Mouse (Mus musculus) midbrain, postnatal 0 days (tissue): ENCODE data around the gene Myef2. TPM values are rescaled to one million over a fixed set of nuclear protein-coding genes. Genes with fewer than 3 reads are reported as not detected.
A peak's percentile ranks its signal among the peaks of the same experiment; 100 is the strongest.

ENCODE experiments used
- ATAC-seq: fragments of 200-750 bp; cut with Nextera tagmentation; 2 replicates; pipeline ENCODE4 v1.8.0; 2017; ENCODE audit warnings: moderate number of reproducible peaks, mild to moderate bottlenecking, moderate TSS enrichment, moderate library complexity; ENCODE audit not compliant: low FRiP score
- DNase-seq: peaks from one replicate; pipeline ENCODE4 v3.0.0-alpha.2; 2015; ENCODE audit warnings: low spot score
- H3K27ac ChIP-seq: fragments of 300-500 bp; sonication (generic); 2 replicates; pipeline ENCODE4 v1.5.1; 2014; ENCODE audit warnings: low read depth, mild to moderate bottlenecking, low read length, mixed read lengths
- H3K27me3 ChIP-seq: fragments of 300-500 bp; sonication (generic); 2 replicates; pipeline ENCODE4 v1.6.1; 2014; ENCODE audit warnings: low read length, control low read depth, mixed read lengths; ENCODE audit not compliant: insufficient read depth
- H3K36me3 ChIP-seq: fragments of 300-500 bp; sonication (generic); 2 replicates; pipeline ENCODE4 v1.6.1; 2014; ENCODE audit warnings: low read length, control low read depth, mixed read lengths; ENCODE audit not compliant: insufficient read depth
- H3K4me1 ChIP-seq: fragments of 300-500 bp; sonication (generic); 2 replicates; pipeline ENCODE4 v1.6.1; 2014; ENCODE audit warnings: mild to moderate bottlenecking, control low read depth, antibody characterized with exemption, low read length, mixed read lengths; ENCODE audit not compliant: insufficient read depth
- H3K4me2 ChIP-seq: fragments of 300-500 bp; sonication (generic); 2 replicates; pipeline ENCODE4 v1.6.1; 2014; ENCODE audit warnings: low read depth, mild to moderate bottlenecking, low read length, mixed read lengths; ENCODE audit not compliant: poor library complexity, severe bottlenecking
- H3K4me3 ChIP-seq: fragments of 300-500 bp; sonication (generic); 2 replicates; pipeline ENCODE4 v1.5.1; 2014; ENCODE audit warnings: low read depth, mild to moderate bottlenecking, low read length, moderate library complexity
- H3K9ac ChIP-seq: fragments of 300-500 bp; sonication (generic); replicated peaks from 2 replicates; pipeline ENCODE4 v1.6.1; 2014; ENCODE audit warnings: mild to moderate bottlenecking, low read length, moderate library complexity, mixed read lengths; ENCODE audit not compliant: poor library complexity, severe bottlenecking
- H3K9me3 ChIP-seq: fragments of 300-500 bp; sonication (generic); 2 replicates; pipeline ENCODE4 v1.6.1; 2016; ENCODE audit warnings: low read length, control low read depth
- CTCF ChIP-seq: IDR thresholded peaks from 2 replicates; pipeline ENCODE4 v1.5.1; 2016; ENCODE audit warnings: antibody characterized with exemption, mild to moderate bottlenecking
- WGBS: fragments of 180-500 bp; shearing (Covaris S2); extraction: QIAGEN DNeasy Blood & Tissue Kit; methylation state at CpG from one replicate; pipeline ENCODE4 v1.1.7; 2014; 5-methylcytosine and 5-hydroxymethylcytosine counted together
- polyA plus RNA-seq: library from polyadenylated mRNA; unstranded; fragments of >200 nt; fragmentation: Nextera tagmentation; extraction: Ambion mirVana; gene quantifications from 2 replicates; pipeline ENCODE4 v1.2.1, GENCODE M21; 2015
- total RNA-seq: library from RNA; depleted of rRNA; stranded (reverse); fragments of >200 nt; gene quantifications from 2 replicates; pipeline ENCODE4 v1.2.3, GENCODE M21; 2014; rRNA removed

Gene Myef2
- total RNA-seq = 73.0 and 100 TPM in 2 replicates
- 152 and 174 TPM in 2 replicates for polyA plus RNA-seq

- H3K4me1 ChIP-seq = peaks cover 5% of the 10 kb centered on the region
- under 1% methylated on average over 37 of the region's 48 CpGs for WGBS
- DNase-seq = peak; percentile 89
- H3K9me3 ChIP-seq = no peaks in the 10 kb centered on the region
- no peaks in the 10 kb centered on the region for H3K27me3 ChIP-seq
- peak within 1 kb of the TSS; percentile 65 for H3K4me3 ChIP-seq
- peak within 1 kb of the TSS; percentile 97 for H3K9ac ChIP-seq
- no peak for TF ChIP-seq CTCF
- H3K36me3 ChIP-seq = no peaks in the 10 kb centered on the region
- ATAC-seq = peak; percentile 88
- H3K27ac ChIP-seq = peak within 1 kb of the TSS; percentile 98
- peak within 1 kb of the TSS; percentile 55 for H3K4me2 ChIP-seq
These were observed at the start of gene Myef2 for GRCm38 (mm10) chr2:125123477-125123852. Gene Myef2, minus strand, starts transcription at chr2:125123661.

- WGBS = 41% methylated on average over 4 of the region's 4 CpGs
- no peaks in the 10 kb centered on the region for H3K4me1 ChIP-seq
- no peak for DNase-seq
- no peaks in the 10 kb centered on the region for H3K36me3 ChIP-seq
- H3K9me3 ChIP-seq = no peaks in the 10 kb centered on the region
- no peak overlapping the region for H3K4me3 ChIP-seq
- no peaks in the 10 kb centered on the region for H3K27me3 ChIP-seq
- H3K4me2 ChIP-seq = no peak overlapping the region
- no peak for ATAC-seq
- no peak for TF ChIP-seq CTCF
- no peak overlapping the region for H3K9ac ChIP-seq
- H3K27ac ChIP-seq = no peak overlapping the region
These were observed 38.6 kb upstream of the Myef2 start for GRCm38 (mm10) chr2:125162012-125162470.

- TF ChIP-seq CTCF = peak; percentile 32
- ATAC-seq = no peak
- Histone ChIP-seq H3K36me3 (no peaks in the 10 kb centered on the region), H3K27me3 (no peaks in the 10 kb centered on the region), H3K27ac (no peak overlapping the region), H3K4me2 (no peak overlapping the region), H3K9me3 (no peaks in the 10 kb centered on the region), H3K4me1 (no peaks in the 10 kb centered on the region), H3K9ac (no peak overlapping the region), H3K4me3 (no peak overlapping the region)
- DNase-seq = no peak
- WGBS = 17% methylated on average over 2 of the region's 2 CpGs
These were observed 32.0 kb upstream of the Myef2 start for GRCm38 (mm10) chr2:125155504-125155903.

DNA sequence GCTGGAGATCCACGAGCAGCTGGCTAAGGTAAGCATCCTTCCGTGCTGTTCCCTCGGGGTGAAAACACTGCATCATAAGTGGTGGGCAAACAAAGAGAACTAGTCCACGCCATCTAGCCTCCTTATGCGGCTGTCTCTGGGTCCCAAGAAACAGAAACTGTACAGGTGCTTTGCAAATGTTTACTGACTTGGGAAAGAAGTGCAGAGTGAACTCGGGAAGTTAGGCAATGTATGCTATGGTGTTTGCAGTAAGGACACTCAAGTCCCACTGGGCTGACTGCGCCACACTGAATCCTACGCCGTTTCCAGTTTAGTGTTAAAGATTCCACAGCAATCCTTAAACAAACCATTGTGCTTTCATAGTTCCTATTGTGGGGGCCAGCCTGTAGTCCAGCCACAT lies 30.8 kb upstream of the Myef2 start:
- H3K27me3 ChIP-seq = no peaks in the 10 kb centered on the region
- H3K4me3 ChIP-seq = no peak overlapping the region
- ATAC-seq = no peak
- H3K36me3 ChIP-seq = no peaks in the 10 kb centered on the region
- WGBS = 88% methylated on average over 9 of the region's 9 CpGs
- no peak overlapping the region for H3K4me2 ChIP-seq
- no peak overlapping the region for H3K9ac ChIP-seq
- H3K27ac ChIP-seq = no peak overlapping the region
- DNase-seq = no peak
- no peak for TF ChIP-seq CTCF
- H3K4me1 ChIP-seq = no peaks in the 10 kb centered on the region
- H3K9me3 ChIP-seq = no peaks in the 10 kb centered on the region

DNA sequence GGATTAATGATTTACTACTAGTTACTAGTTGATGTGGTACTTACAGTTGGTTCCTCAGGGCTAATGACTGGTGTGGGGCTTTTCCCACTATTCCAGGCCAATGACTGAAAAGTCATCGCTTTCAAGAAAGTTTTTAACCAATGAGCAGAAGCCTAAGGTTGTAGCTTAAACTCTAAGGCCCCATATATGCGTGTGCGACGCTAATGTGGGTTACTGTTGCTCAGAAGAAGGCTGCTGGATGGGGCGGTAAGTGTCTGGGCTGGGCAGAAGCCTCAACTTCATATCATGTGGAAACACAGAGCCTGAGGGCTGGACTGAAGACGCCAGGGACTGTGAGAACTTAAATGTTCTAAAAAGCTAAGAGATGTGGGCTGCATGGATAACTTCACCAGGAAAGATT lies 28.9 kb upstream of the Myef2 start, which contains the start of gene Slc12a1:
TSS of gene Slc12a1 (plus strand) at position 118 of the 400 bp plus-strand sequence.
- H3K4me1 ChIP-seq = no peaks in the 10 kb centered on the region
- no peak within 1 kb of the TSS for H3K27ac ChIP-seq
- H3K4me3 ChIP-seq = no peak within 1 kb of the TSS
- 91% methylated on average over 6 of the region's 6 CpGs for WGBS
- no peaks in the 10 kb centered on the region for H3K27me3 ChIP-seq
- no peak for TF ChIP-seq CTCF
- no peak within 1 kb of the TSS for H3K4me2 ChIP-seq
- H3K36me3 ChIP-seq = no peaks in the 10 kb centered on the region
- no peak within 1 kb of the TSS for H3K9ac ChIP-seq
- ATAC-seq (no peak), DNase-seq (no peak)
- no peaks in the 10 kb centered on the region for H3K9me3 ChIP-seq

GRCm38 (mm10) chr2:125142336-125142735 lies 18.9 kb upstream of the Myef2 start:
- Histone ChIP-seq H3K4me3 (no peak overlapping the region), H3K4me2 (no peak overlapping the region), H3K27ac (no peak overlapping the region), H3K4me1 (no peaks in the 10 kb centered on the region), H3K36me3 (no peaks in the 10 kb centered on the region), H3K9ac (no peak overlapping the region), H3K9me3 (no peaks in the 10 kb centered on the region), H3K27me3 (no peaks in the 10 kb centered on the region)
- no peak for DNase-seq
- no peak for TF ChIP-seq CTCF
- no peak for ATAC-seq
